Mouse (Mus musculus) testis, adult 2 months (tissue): ENCODE measurements at regions not wholly inside any gene's neighbourhood (a gene's known extent, or its start where the extent isn't known, plus 50 kb on each side); places are given as distances from the start of the nearest gene placed in this dataset.

Source experiments
- CTCF ChIP-seq: fragments of 200-500 bp; IDR thresholded peaks from 2 replicates; pipeline ENCODE4 v1.5.1; 2012; ENCODE audit warnings: low read depth, mild to moderate bottlenecking, inconsistent platforms, low read length, moderate library complexity; ENCODE audit not compliant: control insufficient read depth, insufficient read depth, insufficient replicate concordance
- POLR2A ChIP-seq: fragments of 200-500 bp; IDR thresholded peaks from 2 replicates; pipeline ENCODE4 v1.6.1; 2012; ENCODE audit warnings: low read depth, mild to moderate bottlenecking, inconsistent platforms, low read length, moderate library complexity; ENCODE audit not compliant: control insufficient read depth

DNA sequence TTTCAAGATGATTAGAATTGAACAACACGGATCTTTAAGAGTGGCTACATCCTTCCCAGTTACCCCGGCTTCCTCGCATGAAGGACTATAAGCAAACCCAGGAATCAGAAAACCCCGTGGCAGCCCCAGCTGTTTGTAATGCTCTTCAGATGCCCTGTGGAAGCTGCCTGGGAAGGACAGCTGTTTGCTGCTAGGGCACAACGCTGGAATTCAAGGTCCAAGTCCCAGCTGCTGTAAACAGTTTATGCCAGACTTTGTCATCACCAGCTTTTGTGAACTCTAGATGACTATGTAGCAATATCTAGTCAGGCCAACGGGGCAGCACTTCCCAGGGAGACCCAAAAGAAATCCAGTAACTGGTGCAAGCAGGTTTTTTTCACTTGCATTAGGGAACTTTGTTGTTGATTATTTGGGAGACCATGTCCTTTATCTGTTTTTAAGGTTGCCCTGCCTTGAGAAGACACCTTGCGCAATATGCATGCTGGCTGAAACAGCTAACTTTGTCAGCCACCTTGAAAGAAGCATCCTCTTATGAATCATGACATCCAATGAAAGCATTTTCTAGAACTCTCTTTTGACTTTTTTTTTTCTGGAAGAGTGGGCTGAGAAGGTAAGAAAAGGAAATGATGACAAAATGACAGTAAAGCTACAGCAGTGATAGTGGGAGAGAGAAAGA, 481.5 kb upstream of the Dab2 start:
- no peak for TF ChIP-seq CTCF
- no peak for TF ChIP-seq POLR2A
